Mouse (Mus musculus) embryonic facial prominence, embryonic 15.5 days (tissue): ENCODE results near the gene Tor1aip1. TPM values are rescaled to one million over a fixed set of nuclear protein-coding genes. Genes with fewer than 3 reads are reported as not detected.

Source experiments
- ATAC-seq: fragments of 200-750 bp; cut with Nextera tagmentation; 2 replicates; pipeline ENCODE4 v1.8.0; 2017; ENCODE audit warnings: low read depth, moderate TSS enrichment; ENCODE audit not compliant: insufficient number of reproducible peaks, low FRiP score, low TSS enrichment
- H3K27ac ChIP-seq: fragments of 300-500 bp; sonication (generic); replicated peaks from 2 replicates; pipeline ENCODE4 v1.5.1; 2015; ENCODE audit warnings: mild to moderate bottlenecking, inconsistent platforms
- H3K27me3 ChIP-seq: fragments of 300-500 bp; sonication (generic); 2 replicates; pipeline ENCODE4 v1.6.1; 2015; ENCODE audit warnings: inconsistent platforms
- H3K36me3 ChIP-seq: fragments of 300-500 bp; sonication (generic); 2 replicates; pipeline ENCODE4 v1.6.1; 2015; ENCODE audit warnings: mild to moderate bottlenecking, inconsistent platforms
- H3K4me1 ChIP-seq: fragments of 300-500 bp; sonication (generic); 2 replicates; pipeline ENCODE4 v1.6.1; 2015; ENCODE audit warnings: inconsistent platforms
- H3K4me2 ChIP-seq: fragments of 300-500 bp; sonication (generic); replicated peaks from 2 replicates; pipeline ENCODE4 v1.6.1; 2015; ENCODE audit warnings: mild to moderate bottlenecking, inconsistent platforms
- H3K4me3 ChIP-seq: fragments of 300-500 bp; sonication (generic); replicated peaks from 2 replicates; pipeline ENCODE4 v1.5.1; 2015; ENCODE audit warnings: mild to moderate bottlenecking, inconsistent platforms
- H3K9ac ChIP-seq: fragments of 300-500 bp; sonication (generic); 2 replicates; pipeline ENCODE4 v1.6.1; 2015; ENCODE audit warnings: inconsistent platforms
- H3K9me3 ChIP-seq: fragments of 300-500 bp; sonication (generic); replicated peaks from 2 replicates; pipeline ENCODE4 v1.6.1; 2016; ENCODE audit warnings: inconsistent platforms
- WGBS: fragments of 180-500 bp; shearing (Covaris S2); methylation state at CpG from one replicate; pipeline ENCODE4 v1.1.7; 2015; 5-methylcytosine and 5-hydroxymethylcytosine counted together
- polyA plus RNA-seq: library from polyadenylated mRNA; unstranded; fragments of >200 nt; fragmentation: Nextera tagmentation; extraction: Ambion mirVana; gene quantifications from 2 replicates; pipeline ENCODE4 v1.2.1, GENCODE M21; 2015

Tor1aip1 gene
- polyA plus RNA-seq, 1 experiment from 2014 or later = 45.1 TPM

DNA sequence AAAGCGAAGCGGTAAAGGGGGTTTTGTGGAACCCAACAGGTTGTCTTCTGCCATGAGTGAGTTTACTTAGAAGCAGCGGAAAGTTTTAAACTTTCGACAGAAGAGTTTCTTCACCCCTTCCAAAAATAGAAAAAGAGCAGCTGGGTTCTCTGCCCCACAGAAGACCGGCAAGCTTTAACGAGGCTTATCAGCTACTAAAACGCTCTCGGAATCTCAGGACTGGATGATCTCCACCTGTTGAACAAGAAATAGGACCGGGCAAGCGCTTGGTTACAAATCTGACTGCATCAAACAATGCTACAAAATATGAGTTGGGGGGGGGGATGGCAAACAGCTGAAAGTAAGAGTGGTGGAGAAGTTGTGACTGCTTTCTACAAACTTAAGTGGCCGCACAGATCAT, 45.9 kb downstream of the Tor1aip1 start:
- Histone ChIP-seq H3K9me3 (no peaks in the 10 kb centered on the region), H3K4me3 (no peak overlapping the region), H3K9ac (no peak overlapping the region), H3K36me3 (no peaks in the 10 kb centered on the region), H3K27ac (no peak overlapping the region), H3K4me2 (no peak overlapping the region), H3K27me3 (no peaks in the 10 kb centered on the region), H3K4me1 (no peaks in the 10 kb centered on the region)
- ATAC-seq = no peak
- WGBS = 74% methylated on average over 11 of the region's 11 CpGs

DNA sequence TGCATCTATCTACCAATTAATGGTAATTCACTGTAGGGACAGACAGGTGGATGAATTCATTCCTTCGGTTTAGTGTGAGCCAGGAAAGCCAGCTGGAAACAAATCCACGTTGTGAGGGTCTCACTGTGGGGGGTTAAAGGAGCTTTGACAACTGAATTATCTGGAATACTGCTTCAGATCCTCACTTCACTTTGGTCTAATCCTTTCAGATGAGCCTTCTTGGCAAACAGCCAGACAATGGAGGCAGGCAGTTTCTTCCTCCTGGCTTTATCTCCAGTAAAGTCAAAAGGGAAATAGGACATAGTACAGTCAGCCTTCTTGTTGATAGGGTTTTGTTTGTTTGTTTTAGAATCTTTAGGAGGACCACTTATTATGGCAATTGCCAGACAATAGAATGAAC, 46.9 kb downstream of the Tor1aip1 start:
- no peaks in the 10 kb centered on the region for H3K36me3 ChIP-seq
- no peak overlapping the region for H3K4me2 ChIP-seq
- no peak overlapping the region for H3K4me3 ChIP-seq
- no peak for ATAC-seq
- WGBS = 17% methylated on average over 2 of the region's 2 CpGs
- H3K9me3 ChIP-seq = no peaks in the 10 kb centered on the region
- H3K4me1 ChIP-seq = no peaks in the 10 kb centered on the region
- H3K27me3 ChIP-seq = no peaks in the 10 kb centered on the region
- H3K27ac ChIP-seq = no peak overlapping the region
- no peak overlapping the region for H3K9ac ChIP-seq

DNA sequence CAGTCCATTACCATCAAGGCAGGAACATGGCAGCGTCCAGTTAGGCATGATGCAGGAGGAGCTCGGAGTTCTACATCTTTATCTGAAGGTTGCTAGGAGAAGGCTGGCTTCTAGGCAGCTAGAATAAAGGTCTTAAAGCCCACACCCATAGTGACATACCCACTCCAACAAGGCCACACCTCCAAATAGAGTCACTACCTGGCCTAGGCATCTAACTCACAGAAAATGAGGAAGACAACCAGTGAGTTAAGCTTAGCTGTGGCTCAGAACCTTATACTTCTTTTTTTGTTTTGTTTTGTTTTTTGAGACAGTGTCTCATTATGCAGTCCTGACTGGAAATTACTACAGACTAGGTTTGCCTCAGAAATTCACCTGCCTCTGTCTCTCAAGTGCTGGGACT, 48.7 kb downstream of the Tor1aip1 start:
- no peak for ATAC-seq
- no peaks in the 10 kb centered on the region for H3K9me3 ChIP-seq
- no peaks in the 10 kb centered on the region for H3K36me3 ChIP-seq
- no peak overlapping the region for H3K4me3 ChIP-seq
- H3K27ac ChIP-seq = no peak overlapping the region
- H3K4me1 ChIP-seq = no peaks in the 10 kb centered on the region
- 85% methylated on average over 2 of the region's 2 CpGs for WGBS
- H3K9ac ChIP-seq = no peak overlapping the region
- no peaks in the 10 kb centered on the region for H3K27me3 ChIP-seq
- H3K4me2 ChIP-seq = no peak overlapping the region

DNA sequence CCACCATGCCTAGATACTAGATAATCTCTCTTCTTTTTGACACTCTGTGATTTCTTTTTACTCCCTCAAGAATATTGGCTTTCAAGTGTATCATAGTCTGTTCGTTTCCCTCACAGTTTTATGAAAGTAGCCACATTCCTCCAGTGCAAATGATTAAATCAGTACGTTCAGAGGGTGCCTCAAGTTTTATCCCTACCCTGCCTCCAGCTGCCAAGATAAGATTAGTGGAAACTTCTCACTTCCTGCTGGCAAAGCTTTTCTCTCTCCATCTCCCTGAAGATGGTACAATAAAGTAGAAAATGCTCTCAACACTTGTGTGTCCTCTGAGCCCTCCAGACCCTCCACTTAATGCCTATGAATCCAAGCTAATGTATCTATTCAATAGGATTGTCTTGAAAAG, 61.3 kb downstream of the Tor1aip1 start:
- no peak overlapping the region for H3K4me3 ChIP-seq
- WGBS = 39% methylated on average over 2 of the region's 2 CpGs
- H3K4me1 ChIP-seq = peaks cover 4% of the 10 kb centered on the region
- no peak overlapping the region for H3K27ac ChIP-seq
- ATAC-seq = no peak
- H3K4me2 ChIP-seq = no peak overlapping the region
- no peaks in the 10 kb centered on the region for H3K27me3 ChIP-seq
- H3K36me3 ChIP-seq = no peaks in the 10 kb centered on the region
- H3K9ac ChIP-seq = no peak overlapping the region
- H3K9me3 ChIP-seq = no peaks in the 10 kb centered on the region

DNA sequence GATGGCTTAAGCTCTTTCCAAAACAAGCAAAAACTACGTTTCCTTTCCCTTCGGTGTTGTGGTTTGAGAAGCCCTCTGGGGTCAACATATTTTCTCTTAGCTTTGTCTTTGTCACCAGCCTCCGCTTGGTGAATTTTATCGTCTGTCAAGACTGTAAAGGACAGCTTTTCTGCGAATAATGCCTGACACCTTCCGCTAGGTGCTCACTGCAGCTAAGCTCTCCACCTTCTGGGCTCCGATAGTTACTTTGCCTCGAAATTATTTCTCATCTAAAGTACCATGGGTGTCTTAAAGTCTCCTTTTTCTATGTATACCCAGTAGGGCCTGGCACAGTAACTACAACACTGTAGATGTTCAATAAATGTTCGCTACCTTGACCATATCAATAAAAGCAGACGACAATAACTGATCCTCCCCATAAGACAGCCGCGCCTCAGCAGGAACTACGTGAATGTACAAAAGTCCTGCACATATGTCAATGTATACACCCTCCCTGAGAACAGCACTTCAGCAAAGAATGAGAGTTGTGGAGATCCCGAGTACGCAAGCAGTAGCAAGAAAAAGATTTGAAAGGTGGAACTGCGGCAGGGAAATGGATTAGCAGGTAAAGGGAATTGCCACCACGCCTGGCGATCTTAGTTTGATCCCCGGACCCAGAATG, 62.4 kb downstream of the Tor1aip1 start:
- no peaks in the 10 kb centered on the region for H3K36me3 ChIP-seq
- H3K9me3 ChIP-seq = no peaks in the 10 kb centered on the region
- H3K4me2 ChIP-seq = peak overlapping the region; percentile 68
- WGBS = 5% methylated on average over 19 of the region's 19 CpGs
- H3K4me3 ChIP-seq = peak overlapping the region; percentile 99
- ATAC-seq = no peak
- peaks cover 4% of the 10 kb centered on the region for H3K4me1 ChIP-seq
- H3K9ac ChIP-seq = peak overlapping the region; percentile 55
- H3K27me3 ChIP-seq = no peaks in the 10 kb centered on the region
- peak overlapping the region; percentile 92 for H3K27ac ChIP-seq

DNA sequence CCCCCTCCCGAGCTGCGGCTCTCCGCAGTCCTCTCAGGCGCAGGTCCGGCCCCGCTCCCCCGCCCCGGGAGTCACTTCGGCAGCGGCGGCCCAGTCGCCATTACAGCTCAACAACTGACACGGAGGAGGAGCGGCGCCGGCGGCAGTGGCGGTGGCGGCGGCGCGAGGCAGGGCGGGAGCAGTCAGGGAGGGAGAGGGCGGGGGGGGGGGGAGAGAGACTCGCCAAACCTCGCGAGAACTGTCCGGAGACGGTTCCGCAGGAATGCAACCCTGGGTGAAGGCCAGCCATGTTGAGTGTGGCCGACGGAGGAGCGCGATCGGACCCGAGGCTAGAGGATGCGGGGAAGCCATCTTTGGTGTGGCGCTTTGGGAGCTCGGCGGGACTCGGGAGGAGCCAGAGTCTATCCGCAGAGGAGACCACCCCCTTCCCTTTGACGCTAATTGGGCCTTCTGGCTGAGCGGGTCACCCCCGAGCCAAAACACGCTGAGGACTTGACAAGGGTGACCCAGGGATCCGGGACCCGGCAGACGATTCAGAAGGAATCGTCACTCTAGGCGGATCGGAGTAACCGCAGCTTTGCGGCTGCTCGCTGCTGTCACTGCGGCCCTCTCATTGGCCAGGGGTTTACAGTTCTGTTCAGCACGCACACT, 63.1 kb downstream of the Tor1aip1 start, which contains the start of gene Cep350:
TSS of gene Cep350 (minus strand) at position 188 of the 651 bp plus-strand sequence.
- no peaks in the 10 kb centered on the region for H3K9me3 ChIP-seq
- H3K9ac ChIP-seq = peak within 1 kb of the TSS; percentile 99
- peaks cover 4% of the 10 kb centered on the region for H3K4me1 ChIP-seq
- peak; percentile 99 for ATAC-seq
- no peaks in the 10 kb centered on the region for H3K27me3 ChIP-seq
- H3K4me2 ChIP-seq = peak within 1 kb of the TSS; percentile 68
- H3K27ac ChIP-seq = peak within 1 kb of the TSS; percentile 94
- under 1% methylated on average over 53 of the region's 57 CpGs for WGBS
- H3K4me3 ChIP-seq = peak within 1 kb of the TSS; percentile 99
- H3K36me3 ChIP-seq = no peaks in the 10 kb centered on the region

DNA sequence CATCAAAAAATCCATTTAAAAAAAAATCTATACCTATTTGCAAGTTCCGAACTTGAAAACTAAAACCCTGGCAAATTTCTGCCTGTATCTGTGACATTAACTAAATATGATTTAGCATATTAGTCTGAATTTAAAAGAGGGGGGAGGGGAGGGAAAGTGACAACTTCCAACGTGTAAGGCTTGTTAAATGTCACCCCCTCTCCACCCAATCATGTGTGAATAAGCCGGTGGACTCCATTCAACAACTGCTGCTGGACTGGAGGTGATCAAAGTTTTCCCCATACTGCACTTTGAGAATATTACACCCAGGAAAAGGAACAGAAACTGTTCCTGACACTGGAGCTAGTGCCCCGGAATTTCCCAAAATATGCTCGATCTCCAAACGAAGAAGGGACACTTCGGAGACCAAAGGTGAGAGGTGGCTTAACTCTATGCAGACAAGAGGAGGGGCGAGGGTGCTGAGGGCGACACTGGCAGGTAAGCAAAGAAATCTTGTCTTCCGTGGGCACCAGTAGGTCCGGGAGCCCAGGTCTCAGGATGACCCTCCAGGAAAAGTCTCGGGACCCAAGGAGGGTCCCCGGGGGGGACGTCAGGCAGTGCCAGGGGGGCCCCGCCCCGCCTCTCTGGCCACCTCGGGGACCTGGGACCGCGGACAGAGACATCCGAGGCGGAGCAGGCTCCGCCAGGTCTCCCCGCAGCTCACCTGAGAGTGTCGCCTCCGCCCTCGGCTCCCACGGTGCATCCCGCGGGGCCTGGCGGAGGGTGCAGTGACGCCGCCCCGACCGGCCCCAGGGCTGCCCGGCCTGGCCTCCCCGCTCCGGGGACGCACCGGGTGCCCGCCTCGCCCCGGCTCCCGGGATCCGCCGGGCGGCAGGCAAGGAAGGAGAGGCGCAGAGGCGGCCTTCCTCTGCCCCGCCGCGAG, 63.9 kb downstream of the Tor1aip1 start:
- peak overlapping the region; percentile 99 for H3K4me3 ChIP-seq
- peaks cover 4% of the 10 kb centered on the region for H3K4me1 ChIP-seq
- H3K9ac ChIP-seq = peak overlapping the region; percentile 99
- H3K27ac ChIP-seq = peak overlapping the region; percentile 94
- peak overlapping the region; percentile 68 for H3K4me2 ChIP-seq
- ATAC-seq = peak; percentile 56; the same call in 1 of the 2 replicates
- no peaks in the 10 kb centered on the region for H3K9me3 ChIP-seq
- WGBS = 1% methylated on average over 49 of the region's 51 CpGs
- no peaks in the 10 kb centered on the region for H3K36me3 ChIP-seq
- H3K27me3 ChIP-seq = no peaks in the 10 kb centered on the region

Other genes starting within 250 kb of the Tor1aip1 start
- 41.4 and 42.2 TPM in 2 replicates for gene Qsox1, start 223.6 kb downstream of the Tor1aip1 start, polyA plus RNA-seq
- gene Cep350, start 63.2 kb downstream of the Tor1aip1 start, polyA plus RNA-seq = 13.0 and 13.9 TPM in 2 replicates
- 113 TPM in 2 replicates for gene Tor1aip2, start 1.1 kb downstream of the Tor1aip1 start, polyA plus RNA-seq
- gene Fam163a, start 168.5 kb upstream of the Tor1aip1 start, polyA plus RNA-seq = 0.32 and 0.43 TPM in 2 replicates